In the genomic region with DNA sequence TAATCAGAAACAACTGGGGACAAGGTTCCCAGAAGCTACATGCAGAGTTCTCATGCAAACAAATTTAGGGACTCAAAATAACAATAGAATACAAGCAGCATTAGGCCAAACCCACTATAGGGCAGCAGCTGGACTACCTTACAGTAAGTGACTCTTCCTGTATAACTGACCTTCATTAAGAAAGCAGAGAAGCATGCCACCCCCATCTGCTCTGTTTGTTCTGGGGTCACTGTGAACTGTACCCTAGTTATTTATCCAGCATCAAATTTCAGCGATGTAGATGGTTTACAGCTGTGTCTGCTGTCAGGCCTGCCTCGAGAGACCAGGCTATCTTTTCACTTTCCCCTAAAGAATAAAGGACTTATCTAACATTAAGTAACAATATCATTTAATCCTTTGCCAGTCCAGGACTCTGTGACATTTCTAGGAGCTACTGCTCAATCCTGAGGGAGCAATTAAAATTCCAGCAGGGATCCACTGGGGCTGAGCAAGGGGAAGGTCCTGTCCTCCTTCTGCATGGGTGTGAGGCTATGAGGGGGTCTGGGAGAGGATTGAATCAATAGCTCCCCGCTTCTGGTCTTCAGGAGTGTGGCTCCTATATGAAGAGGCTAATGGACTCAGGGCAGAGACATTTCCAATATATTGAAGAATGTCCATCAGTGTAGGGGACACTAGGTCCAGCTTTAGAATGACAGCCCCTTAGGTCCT, we compare ENCODE assay signal across 29 mouse cellular contexts. TPM values are rescaled to one million over a fixed set of nuclear protein-coding genes. Genes with fewer than 3 reads are reported as not detected.
DNase-seq lines count a peak whose midpoint lies in the region; ATAC-seq and TF ChIP-seq lines count a peak whose summit lies in the region.
"Had no signal": no experiment of that assay in that cellular context is flagged by ENCODE, and none has a peak within 500 bp of the region (broad histone marks: within the 10 kb centered on the region; RNA-seq: fewer than 3 reads in every experiment).

No protein-coding gene starts in this region.

- H3K4me1 ChIP-seq in heart, embryonic 10.5 days: no peaks in the 10 kb centered on the region
- peaks cover 9% of the 10 kb centered on the region; the same call in 1 of the 2 replicates for H3K4me1 ChIP-seq in kidney, embryonic 16.5 days (ENCODE audit: insufficient read depth, low read length)
- H3K4me1 ChIP-seq in kidney, adult 2 months (ENCODE audit: control insufficient read depth, insufficient read depth, low read length): peaks cover 3% of the 10 kb centered on the region; the same call in 1 of the 2 replicates
- H3K4me1 ChIP-seq in midbrain, embryonic 11.5 days (ENCODE audit: control insufficient read depth, insufficient read depth, low read length): no peaks in the 10 kb centered on the region
- no peaks in the 10 kb centered on the region for H3K4me1 ChIP-seq in midbrain, postnatal 0 days (ENCODE audit: insufficient read depth, low read length)
- H3K4me1 ChIP-seq: forebrain, embryonic 10.5 days; forebrain, embryonic 13.5 days; heart, embryonic 13.5 days; hindbrain, embryonic 12.5 days; hindbrain, embryonic 15.5 days had no signal

- intact Hi-C loops in heart, postnatal 25 days (cut with DNase I): no loop called here

- H3K4me2 ChIP-seq in kidney, embryonic 16.5 days (replicated peaks; ENCODE audit: low read depth, low read length): no peak overlapping the region
- no peak overlapping the region for H3K4me2 ChIP-seq in midbrain, embryonic 11.5 days
- no peak overlapping the region for H3K4me2 ChIP-seq in midbrain, postnatal 0 days (ENCODE audit: low read depth, low read length, poor library complexity, severe bottlenecking)
- H3K4me2 ChIP-seq: forebrain, embryonic 13.5 days; heart, embryonic 13.5 days; hindbrain, embryonic 12.5 days; hindbrain, embryonic 15.5 days had no signal

- H3K9ac ChIP-seq in kidney, embryonic 16.5 days (replicated peaks; ENCODE audit: low read length): no peak overlapping the region
- no peak overlapping the region for H3K9ac ChIP-seq in midbrain, embryonic 11.5 days (ENCODE audit: low read length)
- no peak overlapping the region for H3K9ac ChIP-seq in midbrain, postnatal 0 days (replicated peaks; ENCODE audit: low read length, poor library complexity, severe bottlenecking)
- H3K9ac ChIP-seq: forebrain, embryonic 13.5 days; heart, embryonic 13.5 days; hindbrain, embryonic 12.5 days; hindbrain, embryonic 15.5 days had no signal

- no peak overlapping the region for H3K27ac ChIP-seq in heart, embryonic 10.5 days
- H3K27ac ChIP-seq in kidney, embryonic 16.5 days (ENCODE audit: low read length): peak overlapping the region; percentile 50; the same call in 1 of the 2 replicates
- H3K27ac ChIP-seq in kidney, adult 2 months (ENCODE audit: insufficient read depth, low read depth, low read length): no peak overlapping the region
- no peak overlapping the region for H3K27ac ChIP-seq in midbrain, embryonic 11.5 days (ENCODE audit: low read depth, low read length)
- no peak overlapping the region for H3K27ac ChIP-seq in midbrain, postnatal 0 days (ENCODE audit: low read depth, low read length)
- H3K27ac ChIP-seq: forebrain, embryonic 10.5 days; forebrain, embryonic 13.5 days; heart, embryonic 13.5 days; hindbrain, embryonic 12.5 days; hindbrain, embryonic 15.5 days had no signal

- H3K9me3 ChIP-seq in heart, embryonic 10.5 days: no peaks in the 10 kb centered on the region
- H3K9me3 ChIP-seq in kidney, embryonic 16.5 days (ENCODE audit: low read length): no peaks in the 10 kb centered on the region
- no peaks in the 10 kb centered on the region for H3K9me3 ChIP-seq in midbrain, embryonic 11.5 days (ENCODE audit: control insufficient read depth, low read length)
- H3K9me3 ChIP-seq in midbrain, postnatal 0 days (ENCODE audit: low read length): no peaks in the 10 kb centered on the region
- H3K9me3 ChIP-seq: forebrain, embryonic 10.5 days; forebrain, embryonic 13.5 days; G1E; heart, embryonic 13.5 days; hindbrain, embryonic 12.5 days; hindbrain, embryonic 15.5 days had no signal

- no peak for TF ChIP-seq CTCF in kidney, adult 2 months (conservative IDR thresholded peaks at IDR 0.05; ENCODE audit: insufficient read depth, insufficient read length, low read depth, low read length)
- TF ChIP-seq CTCF in midbrain, postnatal 0 days (IDR thresholded peaks at IDR 0.05): no peak

- 62% methylated on average over 3 of the region's 3 CpGs for WGBS in heart, embryonic 10.5 days
- 24% methylated on average over 3 of the region's 3 CpGs for WGBS in kidney, embryonic 16.5 days
- 40% methylated on average over 3 of the region's 3 CpGs for WGBS in kidney, adult 2 months
- WGBS in midbrain, embryonic 11.5 days: 68% methylated on average over 3 of the region's 3 CpGs
- 63% methylated on average over 3 of the region's 3 CpGs for WGBS in midbrain, postnatal 0 days

- ATAC-seq in kidney, embryonic 16.5 days (ENCODE audit: low FRiP score, low TSS enrichment): peak; percentile 89
- ATAC-seq in midbrain, embryonic 11.5 days (ENCODE audit: low FRiP score): no peak
- ATAC-seq in midbrain, postnatal 0 days (ENCODE audit: low FRiP score): no peak
- ATAC-seq: forebrain, embryonic 13.5 days; forebrain, embryonic 16.5 days; Patski had no signal

- peak; percentile 27 for DNase-seq in heart, embryonic 10.5 days (ENCODE audit: low spot score)
- no peak for DNase-seq in heart, postnatal 25 days (ENCODE audit: low spot score)
- DNase-seq in kidney, adult 2 months: no peak
- peak; percentile 64 for DNase-seq in midbrain, embryonic 11.5 days (ENCODE audit: low spot score, missing footprints)
- no peak for DNase-seq in midbrain, postnatal 0 days (ENCODE audit: low spot score)
- DNase-seq: adrenal gland, postnatal 10 days; adrenal gland, postnatal 36 days; B cell, adult 2 months; cerebellum, adult 18-20 months; cerebellum, adult 9-10 months; cerebellum, postnatal 14 days; gastrocnemius, postnatal 10 days; gastrocnemius, postnatal 36 days; heart, postnatal 14 days had no signal

- H3K27me3 ChIP-seq in heart, embryonic 10.5 days (ENCODE audit: insufficient read depth, poor library complexity, severe bottlenecking): no peaks in the 10 kb centered on the region
- no peaks in the 10 kb centered on the region for H3K27me3 ChIP-seq in kidney, embryonic 16.5 days (ENCODE audit: insufficient read depth, low read length)
- no peaks in the 10 kb centered on the region for H3K27me3 ChIP-seq in kidney, adult 2 months (replicated peaks; ENCODE audit: control insufficient read depth, insufficient read depth, low read length)
- no peaks in the 10 kb centered on the region for H3K27me3 ChIP-seq in midbrain, embryonic 11.5 days (ENCODE audit: control insufficient read depth, insufficient read depth, low read length)
- no peaks in the 10 kb centered on the region for H3K27me3 ChIP-seq in midbrain, postnatal 0 days (ENCODE audit: insufficient read depth, low read length)
- H3K27me3 ChIP-seq: CH12.LX; forebrain, embryonic 13.5 days; heart, embryonic 13.5 days; hindbrain, embryonic 12.5 days; hindbrain, embryonic 15.5 days; Patski had no signal

- no peaks in the 10 kb centered on the region for H3K36me3 ChIP-seq in heart, embryonic 10.5 days
- no peaks in the 10 kb centered on the region for H3K36me3 ChIP-seq in kidney, embryonic 16.5 days (ENCODE audit: insufficient read depth, low read length)
- no peaks in the 10 kb centered on the region for H3K36me3 ChIP-seq in kidney, adult 2 months (ENCODE audit: control insufficient read depth, insufficient read depth, low read length)
- no peaks in the 10 kb centered on the region for H3K36me3 ChIP-seq in midbrain, embryonic 11.5 days (ENCODE audit: control insufficient read depth, insufficient read depth, low read length)
- H3K36me3 ChIP-seq in midbrain, postnatal 0 days (ENCODE audit: insufficient read depth, low read length): no peaks in the 10 kb centered on the region
- H3K36me3 ChIP-seq: forebrain, embryonic 10.5 days; G1E; heart, embryonic 13.5 days; hindbrain, embryonic 12.5 days; hindbrain, embryonic 15.5 days had no signal

- TF ChIP-seq POLR2A in kidney, adult 2 months (IDR thresholded peaks at IDR 0.05; ENCODE audit: low read depth, low read length): no peak

- H3K4me3 ChIP-seq in heart, embryonic 10.5 days: no peak overlapping the region
- no peak overlapping the region for H3K4me3 ChIP-seq in kidney, embryonic 16.5 days (ENCODE audit: low read length)
- no peak overlapping the region for H3K4me3 ChIP-seq in kidney, adult 2 months (ENCODE audit: insufficient read depth, low read depth, low read length)
- H3K4me3 ChIP-seq in midbrain, embryonic 11.5 days (ENCODE audit: low read depth, low read length): no peak overlapping the region
- no peak overlapping the region for H3K4me3 ChIP-seq in midbrain, postnatal 0 days (ENCODE audit: low read depth, low read length)
- H3K4me3 ChIP-seq: forebrain, embryonic 10.5 days; forebrain, embryonic 13.5 days; heart, embryonic 13.5 days; hindbrain, embryonic 12.5 days; hindbrain, embryonic 15.5 days had no signal

RNA-seq across cellular contexts. Expression of a gene that starts 38.5 kb away (rescaled TPM):
- not detected in 2 replicates for polyA plus RNA-seq in heart, embryonic 10.5 days (2016; fragmentation: Nextera tagmentation; extraction: Ambion mirVana)
- not detected for total RNA-seq in heart, postnatal 25 days (2021)
- polyA plus RNA-seq in kidney, embryonic 16.5 days (2015; fragmentation: Nextera tagmentation; extraction: Ambion mirVana): not detected in 2 replicates
- not detected in 2 replicates for polyA plus RNA-seq in kidney, adult 2 months (2012; rRNA removed)
- 0.04 TPM in 1 of 2 replicates, not detected in the other for polyA plus RNA-seq in midbrain, embryonic 11.5 days (2014; fragmentation: Nextera tagmentation; extraction: Ambion mirVana)
- 10.9 and 12.3 TPM in 2 replicates for total RNA-seq in midbrain, postnatal 0 days (2014; rRNA removed)
- 1.4 and 1.6 TPM in 2 replicates for polyA plus RNA-seq in midbrain, postnatal 0 days (2015; fragmentation: Nextera tagmentation; extraction: Ambion mirVana)
- total RNA-seq: adrenal gland, adult 18-20 months; adrenal gland, postnatal 10 days; adrenal gland, postnatal 36 days; CH12.LX; gastrocnemius, adult 18-20 months; gastrocnemius, postnatal 36 days; heart, postnatal 14 days; hematopoietic stem cell, adult 5-6 weeks had no signal
- polyA plus RNA-seq: embryonic facial prominence, embryonic 11.5 days; forebrain, embryonic 10.5 days; G1E; heart, embryonic 13.5 days; heart, embryonic 16.5 days; Patski had no signal

Comparison
In these comparisons a context has a peak if more than half of its experiments do, and no peak if none do; other contexts are left out.
1. DNase-seq: peak in heart, embryonic 10.5 days (single experiment) and midbrain, embryonic 11.5 days (single experiment); none in heart, postnatal 25 days (single experiment), kidney, adult 2 months (single experiment) and midbrain, postnatal 0 days (single experiment).